Mouse (Mus musculus) lung, postnatal 14 days (tissue): ENCODE measurements around the gene Pdcl2.
A peak's percentile ranks its signal among the peaks of the same experiment; 100 is the strongest.

Experiments used
- DNase-seq: peaks from one replicate; pipeline ENCODE4 v3.0.0; 2021

Pdcl2 gene

DNA sequence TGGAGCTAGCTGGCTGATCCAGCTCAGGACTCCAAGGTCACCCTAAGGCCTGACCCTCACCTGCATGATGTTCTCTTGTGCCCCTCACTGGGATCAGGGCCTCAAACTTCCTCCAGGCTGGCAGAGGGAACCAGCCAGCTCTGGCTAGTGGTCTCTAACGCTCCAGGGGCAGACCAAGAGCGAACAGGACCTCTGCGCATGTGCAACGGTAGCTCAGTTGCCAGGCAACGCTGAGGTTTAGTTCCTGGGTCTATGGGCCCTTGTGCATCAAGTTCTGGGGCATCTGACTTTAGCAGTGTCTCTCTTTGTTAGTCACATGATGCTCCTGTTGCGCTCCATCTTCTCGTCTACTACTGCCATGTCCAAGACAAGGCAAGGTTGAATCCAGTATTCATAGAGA, at the start of gene Pdcl2:
Gene Pdcl2, minus strand, starts transcription at position 204 of the 400 bp plus-strand sequence.
- DNase-seq = no peak

GRCm38 (mm10) chr5:76379216-76379615, 48.3 kb upstream of the Pdcl2 start:
- no peak for DNase-seq

GRCm38 (mm10) chr5:76369215-76369840, 38.4 kb upstream of the Pdcl2 start:
- no peak for DNase-seq

DNA sequence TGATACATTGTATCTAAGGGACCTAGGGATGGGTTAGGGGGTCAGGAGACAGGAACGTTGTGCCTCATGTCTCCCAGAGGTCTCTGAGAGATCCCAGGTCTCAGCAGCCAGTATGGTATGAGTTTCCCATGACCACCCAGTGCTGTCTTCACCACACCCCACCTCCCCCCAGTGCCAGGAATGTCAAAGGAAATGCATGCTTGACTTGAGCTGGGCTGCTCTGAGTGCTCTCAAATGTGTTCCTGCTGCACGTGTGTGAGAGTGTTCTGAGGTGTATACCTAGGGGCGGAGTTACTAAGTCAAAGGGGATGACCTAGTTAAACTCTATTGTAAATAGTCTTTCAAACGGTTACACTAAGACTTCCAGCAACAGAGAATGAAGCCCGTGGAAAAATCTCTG, 34.5 kb upstream of the Pdcl2 start:
- DNase-seq = peak; percentile 3

DNA sequence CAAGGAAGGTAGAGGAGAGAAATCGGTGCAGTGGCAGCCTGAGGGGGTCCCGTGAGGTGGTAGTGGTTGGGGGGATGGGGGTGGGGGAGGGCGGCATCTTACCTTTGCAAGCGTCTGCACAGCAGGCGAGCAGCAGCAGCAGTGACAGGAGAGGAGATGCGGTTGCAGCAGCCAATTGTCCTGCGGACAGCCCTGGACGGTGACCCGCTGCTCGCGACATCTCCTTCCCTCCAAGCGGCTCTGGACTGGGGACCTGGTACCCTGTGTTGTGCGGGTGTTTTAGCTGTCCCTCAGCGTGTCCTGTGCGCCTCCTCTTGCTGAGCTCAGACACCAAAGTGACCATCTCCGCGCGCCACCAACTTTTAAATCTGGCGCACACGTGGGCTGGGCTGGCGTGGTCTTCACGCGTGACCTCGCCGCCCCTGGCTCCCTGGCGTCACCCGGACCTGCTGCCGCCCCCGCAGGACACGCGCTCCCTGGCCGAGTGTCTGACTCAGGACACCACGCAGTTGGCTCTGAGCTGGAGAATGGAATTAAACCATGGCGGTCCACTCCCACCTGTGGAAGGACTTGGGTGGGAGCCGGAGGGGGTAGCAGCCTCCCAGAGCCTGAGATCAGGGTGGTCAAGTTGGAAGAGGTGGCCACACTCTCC, 32.6 kb upstream of the Pdcl2 start, which contains the start of gene Nmu:
Gene Nmu, minus strand, starts transcription at position 336 of the 652 bp plus-strand sequence.
- DNase-seq = no peak

- no peak for DNase-seq
Measured at GRCm38 (mm10) chr5:76360786-76361185, 29.8 kb upstream of the Pdcl2 start.

- no peak for DNase-seq
Measured at GRCm38 (mm10) chr5:76360057-76360456, 29.1 kb upstream of the Pdcl2 start.

GRCm38 (mm10) chr5:76351953-76352611, 21.1 kb upstream of the Pdcl2 start:
- no peak for DNase-seq

DNA sequence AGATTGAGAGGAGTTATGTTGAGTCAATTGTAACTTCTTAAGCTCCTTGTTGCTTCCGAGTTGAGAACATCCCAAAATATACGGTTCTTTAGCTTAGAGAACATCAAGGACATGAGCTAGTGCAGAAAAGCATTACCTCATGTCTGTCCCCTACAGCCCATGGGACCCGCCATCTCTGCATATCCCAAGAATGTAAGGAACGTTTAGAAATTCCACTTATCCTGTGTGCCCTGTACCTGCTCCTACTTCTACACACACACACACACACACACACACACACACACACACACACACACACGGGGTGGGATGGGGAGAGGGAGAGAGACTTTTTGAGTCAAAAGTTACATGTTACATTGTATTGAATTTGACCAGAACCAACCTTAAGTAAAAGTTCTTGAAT, 20.6 kb upstream of the Pdcl2 start:
- no peak for DNase-seq

GRCm38 (mm10) chr5:76346137-76346536, 15.2 kb upstream of the Pdcl2 start:
- no peak for DNase-seq

GRCm38 (mm10) chr5:76340931-76341330, 10.0 kb upstream of the Pdcl2 start:
- DNase-seq = no peak

DNA sequence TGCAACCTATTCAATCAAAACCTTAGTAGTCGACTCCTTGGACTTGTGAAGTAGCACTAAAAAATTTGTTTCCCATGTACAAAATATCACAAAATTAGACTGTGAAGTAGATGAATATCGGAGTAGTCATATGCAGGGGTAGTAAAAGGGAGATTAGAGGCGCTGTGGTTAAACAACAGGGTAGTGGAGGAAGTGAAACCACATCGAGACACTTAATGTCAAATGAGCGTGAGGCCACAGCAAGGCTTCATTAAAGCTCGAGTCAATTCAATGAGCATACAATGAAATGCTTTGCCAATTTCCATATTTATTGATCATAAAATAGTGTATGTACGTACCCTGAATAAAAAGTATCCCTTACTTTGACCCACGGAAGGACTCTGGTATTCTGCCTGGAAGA, 6.1 kb upstream of the Pdcl2 start:
- DNase-seq = no peak

- no peak for DNase-seq
Measured at GRCm38 (mm10) chr5:76333833-76334232, 2.9 kb upstream of the Pdcl2 start.

- DNase-seq = no peak
Measured at GRCm38 (mm10) chr5:76327296-76327695, 3.7 kb downstream of the Pdcl2 start.

DNA sequence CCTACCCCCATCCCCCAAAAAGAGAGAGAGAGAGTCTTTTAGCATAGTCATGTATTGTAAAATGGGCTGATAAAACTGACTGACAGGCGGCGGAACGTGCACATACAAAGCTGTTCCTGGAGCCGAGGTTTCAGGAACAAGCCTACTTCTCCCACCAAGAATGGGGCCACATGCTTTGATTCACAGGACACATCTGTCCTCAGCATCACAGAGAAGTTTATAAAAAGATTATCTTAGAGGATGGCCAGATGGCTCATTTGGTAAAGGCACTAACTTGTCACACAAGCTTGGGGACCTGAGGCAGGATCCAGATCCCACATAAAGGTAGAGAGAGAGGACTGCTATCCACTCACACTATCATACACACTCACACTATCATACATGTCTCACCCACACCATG, 5.8 kb downstream of the Pdcl2 start:
- no peak for DNase-seq

DNA sequence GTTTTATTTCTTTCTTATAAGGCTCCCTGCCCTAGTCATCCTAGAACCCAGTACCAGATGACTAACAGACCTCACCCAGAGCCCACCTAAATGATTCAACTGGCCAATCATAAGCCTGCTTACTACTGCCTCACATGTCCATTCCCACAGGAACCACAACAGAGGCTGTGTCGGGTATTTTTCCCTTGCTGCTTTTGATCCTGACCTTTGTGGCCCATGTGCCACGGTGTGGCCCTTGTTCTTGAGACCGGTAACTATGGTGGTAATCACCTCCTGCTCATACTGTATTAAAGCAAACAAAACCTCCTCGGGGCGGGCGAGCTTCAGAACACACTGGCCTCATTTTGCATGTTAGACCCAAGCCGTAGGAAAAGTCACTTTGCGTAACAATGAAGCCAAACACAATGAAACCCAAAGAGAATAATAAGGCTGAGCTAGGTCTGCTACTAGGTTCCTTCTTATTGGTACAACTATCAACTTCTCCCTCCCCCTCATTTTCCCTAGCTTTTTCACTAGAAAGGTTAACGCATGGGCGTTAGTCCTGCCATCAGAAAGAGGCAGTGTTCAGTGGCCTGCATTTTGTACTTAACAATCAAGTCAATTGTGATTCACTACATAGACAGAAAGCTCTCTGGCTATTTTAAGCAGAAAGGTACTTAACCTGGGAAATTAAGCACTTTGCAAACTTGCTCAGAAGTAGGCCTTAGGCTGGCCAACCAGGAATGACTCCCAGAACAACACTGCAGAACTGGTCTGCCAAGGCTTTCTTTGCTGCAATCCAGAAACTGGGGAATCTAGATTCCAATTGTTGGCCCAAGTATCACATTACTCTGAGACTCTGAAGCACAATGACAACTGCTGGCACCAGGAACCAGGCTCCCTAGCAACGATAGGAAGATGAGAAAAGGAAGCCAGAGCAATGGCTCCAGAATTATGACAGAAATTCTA, 9.4 kb downstream of the Pdcl2 start:
- DNase-seq = peak; percentile 3

GRCm38 (mm10) chr5:76308206-76308605, 22.8 kb downstream of the Pdcl2 start:
- DNase-seq = no peak

GRCm38 (mm10) chr5:76306261-76306660, 24.7 kb downstream of the Pdcl2 start:
- DNase-seq = no peak

GRCm38 (mm10) chr5:76305616-76306015, 25.3 kb downstream of the Pdcl2 start:
- peak; percentile 15 for DNase-seq

DNA sequence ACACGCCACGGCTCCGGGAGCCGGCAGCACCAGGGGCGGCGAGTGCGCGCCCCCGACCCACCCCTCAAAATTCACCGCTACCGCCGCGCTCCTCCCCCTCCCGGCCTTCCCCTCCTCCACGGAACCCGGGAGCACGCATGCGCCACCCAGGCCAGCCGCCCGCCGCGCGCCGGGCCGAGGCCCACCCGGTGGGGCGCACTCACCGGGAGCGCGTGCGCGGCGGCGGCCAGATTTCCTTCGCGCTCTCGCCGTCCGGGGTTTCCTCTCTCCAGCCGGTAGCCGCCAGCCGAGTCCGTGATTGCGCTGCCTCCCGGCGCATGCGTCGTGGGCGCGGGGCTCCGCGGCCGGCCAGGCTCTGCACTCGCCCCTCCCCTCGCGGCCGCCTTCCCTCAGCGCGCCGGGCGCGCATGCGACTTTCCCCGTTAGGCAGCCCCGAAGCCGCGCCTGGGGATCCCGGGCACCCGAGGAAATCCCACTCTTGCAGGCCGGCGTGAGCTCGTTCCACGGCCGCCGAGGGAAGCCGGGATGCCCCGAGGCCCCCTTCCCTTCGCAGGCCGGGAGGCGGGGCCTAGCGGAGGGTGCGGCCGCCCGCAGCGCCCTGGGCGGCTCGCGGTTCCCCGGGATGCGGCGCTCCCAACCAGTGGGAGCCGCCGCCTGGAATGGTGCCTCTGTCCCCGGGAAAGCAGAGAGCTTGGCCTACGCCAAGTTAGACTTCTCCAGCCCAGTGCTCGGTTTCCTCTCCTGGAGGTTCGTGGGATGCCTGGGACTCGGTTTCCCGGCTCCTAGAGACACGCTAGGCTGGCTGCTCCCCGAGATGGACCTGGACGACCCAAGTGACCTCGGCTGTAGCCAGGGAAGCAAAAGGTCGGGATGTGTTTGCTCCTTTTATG, 26.3 kb downstream of the Pdcl2 start, which contains the start of gene Clock:
Gene Clock, minus strand, starts transcription at position 341 of the 890 bp plus-strand sequence.
- peak; percentile 90 for DNase-seq

- DNase-seq = peak; percentile 89
Measured at GRCm38 (mm10) chr5:76303745-76304451, 27.1 kb downstream of the Pdcl2 start.
